Mouse (Mus musculus) embryonic fibroblast, embryonic 13.5 days (primary cell): Measurements from ENCODE around the gene Prok1.

Experiments used
- CTCF ChIP-seq: IDR thresholded peaks from 2 replicates; pipeline ENCODE4 v1.5.1; 2011; ENCODE audit warnings: mild to moderate bottlenecking, control low read depth, low read length, moderate library complexity, borderline replicate concordance; ENCODE audit not compliant: insufficient read depth
- POLR2A ChIP-seq: IDR thresholded peaks from 2 replicates; pipeline ENCODE4 v1.6.1; 2011; ENCODE audit warnings: low read depth, mild to moderate bottlenecking, control low read depth, low read length, moderate library complexity

GRCm38 (mm10) chr3:107225820-107226219 is 13.7 kb downstream of the Prok1 start:
- TF ChIP-seq CTCF (no peak), POLR2A (no peak)
